Mouse (Mus musculus) erythroblast, embryonic 14.5 days (primary cell): ENCODE data around the gene Xirp2. TPM values are rescaled to one million over a fixed set of nuclear protein-coding genes. Genes with fewer than 3 reads are reported as not detected.
"Not testable (repeated sequence)": the region's sequence is repeated elsewhere in the genome, so short reads cannot be mapped to it uniquely, and the experiment has no call there.

Source experiments
- H3K27me3 ChIP-seq: 2 replicates; pipeline ENCODE4 v1.6.1; 2012; ENCODE audit warnings: inconsistent platforms; ENCODE audit not compliant: control insufficient read depth
- H3K36me3 ChIP-seq: 2 replicates; pipeline ENCODE4 v1.6.1; 2012; ENCODE audit warnings: mild to moderate bottlenecking, inconsistent platforms; ENCODE audit not compliant: control insufficient read depth
- H3K4me1 ChIP-seq: 2 replicates; pipeline ENCODE4 v1.6.1; 2012; ENCODE audit warnings: inconsistent platforms; ENCODE audit not compliant: control insufficient read depth
- H3K4me3 ChIP-seq: replicated peaks from 2 replicates; pipeline ENCODE3; 2012; ENCODE audit warnings: moderate library complexity, mild to moderate bottlenecking, inconsistent platforms
- H3K9me3 ChIP-seq: 2 replicates; pipeline ENCODE4 v1.6.1; 2012; ENCODE audit warnings: low read length, inconsistent platforms, mixed read lengths; ENCODE audit not compliant: control insufficient read depth
- GATA1 ChIP-seq: IDR thresholded peaks from 2 replicates; pipeline ENCODE4 v1.6.1; 2012; ENCODE audit warnings: low read length, inconsistent platforms, mixed read lengths
- TAL1 ChIP-seq: IDR thresholded peaks from 3 replicates; pipeline ENCODE4 v1.6.1; 2012; ENCODE audit warnings: low read length, inconsistent platforms, mixed read lengths
- polyA plus RNA-seq: library from polyadenylated mRNA; stranded (reverse); fragments of >175 nt; gene quantifications from 2 replicates; pipeline ENCODE4 v1.2.3, GENCODE M21; 2012

The Xirp2 gene
- polyA plus RNA-seq, result 0.01 TPM in 1 of 2 replicates, not detected in the other

DNA sequence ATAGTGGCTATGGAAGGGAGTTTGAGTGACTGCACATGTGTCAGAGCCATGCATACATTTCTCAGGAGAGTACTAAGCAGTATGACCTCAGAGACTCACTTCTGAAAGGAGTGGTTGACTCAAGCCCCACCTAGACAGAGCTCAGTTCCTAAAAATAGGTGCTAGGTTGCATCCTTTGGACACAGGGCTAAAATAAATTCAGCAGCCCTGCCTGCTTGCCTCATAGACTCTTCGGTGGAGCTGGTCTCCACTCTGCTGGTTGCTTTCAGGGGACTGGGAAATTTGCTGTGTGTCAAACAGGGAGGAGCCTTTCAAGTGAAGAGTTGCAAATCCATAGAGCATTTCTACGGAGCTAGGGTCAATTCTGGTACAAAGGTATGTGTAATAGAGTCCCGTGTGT, at the start of gene Xirp2:
Gene Xirp2, plus strand, starts transcription at position 223 of the 400 bp plus-strand sequence.
- Histone ChIP-seq H3K9me3 (no peaks in the 10 kb centered on the region), H3K4me3 (no peak within 1 kb of the TSS), H3K4me1 (no peaks in the 10 kb centered on the region), H3K27me3 (no peaks in the 10 kb centered on the region), H3K36me3 (no peaks in the 10 kb centered on the region)
- no peak for TF ChIP-seq TAL1
- TF ChIP-seq GATA1, result no peak

DNA sequence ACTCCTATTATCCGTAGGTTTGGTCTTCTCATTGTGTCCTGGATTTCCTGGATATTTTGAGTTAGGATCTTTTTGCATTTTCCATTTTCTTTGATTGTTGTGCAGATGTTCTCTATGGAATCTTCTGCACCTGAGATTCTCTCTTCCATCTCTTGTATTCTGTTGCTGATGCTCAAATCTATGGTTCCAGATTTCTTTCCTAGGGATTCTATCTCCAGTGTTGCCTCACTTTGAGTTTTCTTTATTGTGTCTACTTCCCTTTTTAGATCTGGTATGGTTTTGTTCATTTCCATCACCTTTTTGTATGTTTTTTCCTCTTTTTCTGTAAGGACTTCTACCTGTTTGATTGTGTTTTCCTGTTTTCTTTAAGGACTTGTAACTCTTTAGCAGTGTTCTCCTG, 32.4 kb upstream of the Xirp2 start, which contains the start of gene Gm21830:
Gene Gm21830, plus strand, starts transcription at position 301 of the 400 bp plus-strand sequence.
- not testable (repeated sequence) for H3K36me3 ChIP-seq, H3K9me3 ChIP-seq, H3K4me3 ChIP-seq, H3K4me1 ChIP-seq, H3K27me3 ChIP-seq

DNA sequence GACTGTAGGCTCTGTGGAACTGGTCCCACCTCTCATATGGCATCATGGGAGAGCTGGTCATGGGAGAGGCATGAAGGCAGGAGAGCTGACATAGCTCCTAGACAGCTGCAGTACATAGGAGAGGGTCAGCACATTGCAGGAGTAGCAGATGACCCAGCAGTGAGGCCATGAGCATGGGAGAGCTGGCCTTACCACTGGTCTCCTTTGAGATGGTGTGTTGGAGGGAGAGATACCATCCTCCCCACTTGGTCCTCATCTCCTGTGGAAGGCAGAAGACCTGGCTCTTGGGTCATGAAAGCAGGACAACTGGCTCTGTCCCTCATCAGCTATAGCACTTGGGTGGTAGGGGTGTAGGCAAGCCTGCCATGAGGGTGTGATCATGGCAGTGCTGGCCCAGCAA, 24.9 kb upstream of the Xirp2 start:
- Histone ChIP-seq H3K9me3 (peaks cover 9% of the 10 kb centered on the region; the same call in 1 of the 2 replicates), H3K4me3 (no peak overlapping the region), H3K4me1 (no peaks in the 10 kb centered on the region), H3K36me3 (no peaks in the 10 kb centered on the region), H3K27me3 (no peaks in the 10 kb centered on the region)
- TF ChIP-seq GATA1, result no peak
- no peak for TF ChIP-seq TAL1

DNA sequence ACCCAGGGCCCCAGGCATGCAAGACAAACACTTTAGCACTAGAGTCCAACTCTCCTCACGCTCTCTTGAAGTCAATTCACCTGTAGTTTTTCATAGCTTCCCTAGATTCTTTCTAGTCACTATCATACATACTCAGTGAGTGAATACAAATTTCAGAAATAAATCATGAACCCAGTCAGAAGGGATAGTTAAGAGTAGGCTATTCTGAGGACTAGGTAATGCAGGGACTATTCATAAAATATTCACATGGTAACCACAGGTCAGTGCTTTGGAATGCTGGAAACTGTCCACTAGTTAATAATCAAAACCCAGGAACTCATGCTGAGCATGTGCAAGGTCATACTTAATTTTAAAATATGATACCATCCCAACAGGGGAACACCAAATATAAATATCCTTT, 23.0 kb upstream of the Xirp2 start:
- H3K9me3 ChIP-seq, result peaks cover 9% of the 10 kb centered on the region; the same call in 1 of the 2 replicates
- TF ChIP-seq TAL1 (no peak), GATA1 (no peak)

DNA sequence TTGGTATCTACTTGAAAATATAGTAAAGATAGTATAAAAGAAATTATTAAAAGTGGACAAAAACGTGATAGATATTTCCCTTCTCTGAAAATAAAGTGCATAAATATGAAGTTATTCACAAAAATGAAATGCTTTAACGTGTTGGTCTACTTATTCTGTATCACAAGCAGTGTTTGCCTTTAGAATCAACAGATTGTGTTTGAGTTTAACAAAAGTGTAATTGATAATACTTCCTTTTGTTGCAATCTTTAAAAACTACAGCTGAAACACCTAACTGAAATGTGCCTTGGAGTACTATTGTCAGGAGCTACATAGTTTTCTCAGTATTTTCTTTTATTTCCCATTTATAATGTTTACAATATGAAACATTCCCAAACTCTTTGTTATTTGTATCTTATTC, 12.7 kb upstream of the Xirp2 start, which contains the start of gene Gm26727:
Gene Gm26727, minus strand, starts transcription at position 101 of the 400 bp plus-strand sequence.
- H3K4me1 ChIP-seq, result no peaks in the 10 kb centered on the region
- no peaks in the 10 kb centered on the region for H3K36me3 ChIP-seq
- TF ChIP-seq TAL1, result no peak
- TF ChIP-seq GATA1, result no peak
- H3K27me3 ChIP-seq, result no peaks in the 10 kb centered on the region
- H3K9me3 ChIP-seq, result no peaks in the 10 kb centered on the region
- no peak within 1 kb of the TSS for H3K4me3 ChIP-seq

More for the DNA sequence above, 23.0 kb upstream of the Xirp2 start:
- Histone ChIP-seq H3K36me3 (no peaks in the 10 kb centered on the region), H3K4me1 (no peaks in the 10 kb centered on the region), H3K27me3 (no peaks in the 10 kb centered on the region), H3K4me3 (no peak overlapping the region)

DNA sequence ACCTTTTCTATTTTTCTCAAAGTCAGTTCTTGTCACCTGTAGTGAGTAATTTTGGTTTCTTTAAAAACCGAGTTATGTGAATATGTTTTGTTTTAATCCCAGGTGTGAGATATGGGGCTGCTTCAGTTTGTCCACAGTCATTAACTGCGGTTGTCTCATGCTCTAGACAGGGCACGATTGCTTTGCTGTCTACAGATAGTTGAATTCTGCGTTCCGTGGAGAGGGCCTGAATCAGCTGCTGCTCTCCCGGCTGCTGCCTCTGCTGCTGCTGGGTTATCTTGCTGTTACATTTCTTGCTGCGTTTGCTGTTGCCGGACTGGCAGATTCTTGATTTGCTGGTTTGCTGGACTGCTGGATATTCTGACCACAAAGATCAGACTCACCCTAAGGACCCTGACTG, 7.5 kb upstream of the Xirp2 start:
- no peaks in the 10 kb centered on the region for H3K36me3 ChIP-seq
- H3K27me3 ChIP-seq, result no peaks in the 10 kb centered on the region
- H3K4me1 ChIP-seq, result no peaks in the 10 kb centered on the region
- TF ChIP-seq GATA1 (no peak), TAL1 (no peak)
- H3K9me3 ChIP-seq, result no peaks in the 10 kb centered on the region
- H3K4me3 ChIP-seq, result no peak overlapping the region

DNA sequence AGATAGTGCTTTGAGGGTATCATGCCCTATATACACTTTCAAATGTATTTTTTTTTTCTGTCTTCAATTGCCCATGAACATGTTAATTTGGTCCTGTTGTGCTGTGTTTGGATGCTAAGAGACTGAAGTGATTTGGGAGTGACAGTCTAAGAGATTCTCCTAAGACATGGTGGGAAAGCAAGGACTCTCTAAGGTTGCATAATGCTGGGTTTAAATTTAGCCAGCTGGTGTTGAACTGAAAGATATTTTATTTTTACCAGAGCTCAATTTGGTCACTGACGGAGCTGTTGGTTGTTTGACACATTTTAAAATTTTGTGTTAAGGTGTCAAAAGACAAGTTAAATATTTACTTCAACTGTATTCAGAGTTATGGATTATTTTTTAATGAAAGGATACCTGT, 970 bp downstream of the Xirp2 start:
- Histone ChIP-seq H3K4me3 (no peak overlapping the region), H3K4me1 (no peaks in the 10 kb centered on the region), H3K9me3 (no peaks in the 10 kb centered on the region), H3K36me3 (no peaks in the 10 kb centered on the region), H3K27me3 (no peaks in the 10 kb centered on the region)
- TF ChIP-seq TAL1, result no peak
- TF ChIP-seq GATA1, result no peak

DNA sequence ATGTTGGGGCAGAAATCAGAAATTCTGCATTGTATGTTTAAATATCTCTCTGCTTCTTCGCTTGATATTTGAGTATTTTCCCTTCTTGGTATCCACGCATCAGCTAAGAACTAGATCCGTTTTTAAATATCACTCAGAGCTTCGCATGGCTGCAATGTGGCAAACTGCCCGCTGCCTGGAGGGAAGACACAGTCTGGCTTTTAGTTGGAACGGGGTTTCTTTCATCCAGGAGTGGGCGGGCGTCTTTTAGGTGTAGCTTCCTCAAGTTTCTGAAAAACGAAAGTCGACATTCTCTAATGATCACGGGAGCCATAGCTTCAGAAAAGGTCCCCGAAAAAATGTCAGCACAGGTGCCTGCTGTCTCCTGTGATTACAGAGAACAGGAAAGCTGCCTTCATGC, 1.4 kb downstream of the Xirp2 start:
- Histone ChIP-seq H3K27me3 (no peaks in the 10 kb centered on the region), H3K4me3 (no peak overlapping the region), H3K9me3 (no peaks in the 10 kb centered on the region), H3K36me3 (no peaks in the 10 kb centered on the region), H3K4me1 (no peaks in the 10 kb centered on the region)
- no peak for TF ChIP-seq TAL1
- no peak for TF ChIP-seq GATA1

DNA sequence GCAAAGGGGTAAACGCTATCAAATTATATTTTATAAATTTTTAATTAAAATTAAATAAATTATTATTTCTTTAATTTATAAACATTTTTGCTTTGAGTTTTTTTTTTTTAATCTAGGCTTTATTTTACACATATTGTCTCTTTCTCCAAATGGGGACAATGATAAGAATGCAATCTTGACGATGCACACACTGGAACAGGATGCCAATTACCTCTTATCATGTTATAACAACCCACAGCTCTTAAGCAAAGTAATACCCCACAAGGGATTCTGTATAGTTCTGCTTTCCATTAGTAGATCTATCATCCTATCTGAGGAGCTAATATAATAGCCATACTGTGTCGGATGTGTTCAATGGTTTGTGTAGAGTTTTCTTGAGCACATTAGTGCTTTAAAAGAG, 15.1 kb downstream of the Xirp2 start:
- TF ChIP-seq TAL1 (no peak), GATA1 (no peak)
- H3K4me3 ChIP-seq, result no peak overlapping the region
- no peaks in the 10 kb centered on the region for H3K4me1 ChIP-seq
- no peaks in the 10 kb centered on the region for H3K36me3 ChIP-seq
- H3K9me3 ChIP-seq, result no peaks in the 10 kb centered on the region; the same call in 1 of the 2 replicates
- no peaks in the 10 kb centered on the region for H3K27me3 ChIP-seq

DNA sequence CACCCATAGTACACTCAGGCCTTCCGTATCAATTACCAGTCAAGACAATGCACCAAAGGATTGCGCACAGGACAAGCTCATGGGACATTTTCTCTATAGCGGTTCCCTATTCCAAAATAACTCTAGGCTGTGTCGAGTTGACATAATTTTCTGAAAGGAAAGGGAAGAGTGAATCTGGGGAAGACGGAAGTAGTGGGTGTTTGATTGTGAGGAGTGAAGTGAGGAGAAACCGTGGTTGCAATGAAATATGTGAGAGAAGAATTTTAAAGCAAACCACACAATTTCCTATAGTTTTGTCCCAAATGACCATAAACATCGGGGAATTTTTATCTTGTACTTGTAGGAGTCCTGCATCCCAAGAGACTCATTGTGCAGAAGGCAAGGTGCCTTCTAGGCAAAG, 21.2 kb downstream of the Xirp2 start:
- no peaks in the 10 kb centered on the region for H3K9me3 ChIP-seq
- TF ChIP-seq TAL1 (no peak), GATA1 (no peak)
- no peaks in the 10 kb centered on the region for H3K27me3 ChIP-seq
- H3K4me1 ChIP-seq, result no peaks in the 10 kb centered on the region
- H3K4me3 ChIP-seq, result no peak overlapping the region
- H3K36me3 ChIP-seq, result no peaks in the 10 kb centered on the region

DNA sequence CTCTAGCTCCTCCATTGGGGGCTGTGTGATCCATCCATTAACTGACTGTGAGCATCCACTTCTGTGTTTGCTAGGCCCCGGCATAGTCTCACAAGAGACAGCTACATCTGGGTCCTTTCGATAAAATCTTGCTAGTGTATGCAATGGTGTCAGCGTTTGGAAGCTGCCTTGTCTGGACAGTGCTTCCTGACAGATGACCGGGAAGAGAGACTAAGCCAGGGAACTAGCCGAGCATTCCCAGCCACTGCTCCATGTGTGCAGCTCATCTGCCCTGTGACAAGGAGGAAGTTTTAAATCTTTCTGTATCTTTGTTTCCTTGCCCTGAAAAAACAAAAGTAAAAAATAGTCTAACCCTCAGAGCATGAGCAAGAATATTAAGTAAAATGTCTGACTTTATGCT, 24.2 kb downstream of the Xirp2 start:
- H3K4me3 ChIP-seq, H3K4me1 ChIP-seq, H3K36me3 ChIP-seq, H3K27me3 ChIP-seq, H3K9me3 ChIP-seq: not testable (repeated sequence)
